ENCODE assay signal across 8 mouse cellular contexts in the genomic region with DNA sequence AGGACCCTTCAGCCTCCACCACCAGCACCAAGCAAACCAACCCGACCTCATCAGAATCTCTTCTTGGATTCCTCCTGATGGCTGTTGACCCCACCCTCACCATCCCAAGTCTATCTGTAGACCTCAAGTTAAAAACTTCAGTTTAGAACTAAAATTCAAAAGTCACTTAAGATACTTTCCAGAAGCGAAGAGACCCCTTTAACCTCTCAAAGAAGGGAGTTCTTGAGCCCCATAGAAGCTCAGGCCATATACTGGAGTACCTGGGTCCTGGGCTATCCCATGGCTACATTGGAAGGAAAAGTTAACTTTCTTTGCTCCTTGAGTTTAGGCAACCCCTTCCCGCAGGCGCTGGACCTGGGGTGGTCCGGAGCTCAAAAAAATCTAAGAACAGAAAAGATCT. TPM values are rescaled to one million over a fixed set of nuclear protein-coding genes. Genes with fewer than 3 reads are reported as not detected.
A peak's percentile ranks its signal among the peaks of the same experiment; 100 is the strongest.
DNase-seq lines count a peak whose midpoint lies in the region; ATAC-seq and TF ChIP-seq lines count a peak whose summit lies in the region.

No protein-coding gene starts in this region.

- no peak overlapping the region for H3ac ChIP-seq in C2C12 (ENCODE audit: control insufficient read depth, insufficient read length, low read depth)

- H3K9ac ChIP-seq in heart, embryonic 12.5 days = peak overlapping the region; percentile 81
- peak overlapping the region; percentile 84 for H3K9ac ChIP-seq in forebrain, embryonic 14.5 days (ENCODE audit: low read length)
- H3K9ac ChIP-seq in liver, embryonic 14.5 days (replicated peaks) = no peak overlapping the region

- H3K79me3 ChIP-seq in C2C12 (ENCODE audit: low read depth) = no peaks in the 10 kb centered on the region

- H3K4me3 ChIP-seq in heart, embryonic 12.5 days = peak overlapping the region; percentile 75
- H3K4me3 ChIP-seq in C2C12 (ENCODE audit: insufficient read depth, poor library complexity, severe bottlenecking) = peak overlapping the region; percentile 36
- H3K4me3 ChIP-seq in forebrain, embryonic 14.5 days (ENCODE audit: low read depth, low read length) = peak overlapping the region; percentile 72
- H3K4me3 ChIP-seq in liver, embryonic 14.5 days (ENCODE audit: insufficient read depth in 1 of 2, low read depth in 2 of 2, low read length in 2 of 2) = no peak overlapping the region; a peak in 1 of 4 replicates

- no peaks in the 10 kb centered on the region for H3K36me3 ChIP-seq in heart, embryonic 12.5 days
- no peaks in the 10 kb centered on the region for H3K36me3 ChIP-seq in C2C12 (ENCODE audit: control insufficient read depth, insufficient read depth)
- H3K36me3 ChIP-seq in forebrain, embryonic 14.5 days (ENCODE audit: control insufficient read depth, insufficient read depth, low read length) = no peaks in the 10 kb centered on the region
- no peaks in the 10 kb centered on the region for H3K36me3 ChIP-seq in liver, embryonic 14.5 days (replicated peaks; ENCODE audit: control insufficient read depth, insufficient read depth, low read depth)

- DNase-seq in heart, postnatal 4 days = no peak
- DNase-seq in forebrain, embryonic 14.5 days (ENCODE audit: low spot score) = no peak
- DNase-seq in liver, embryonic 14.5 days (ENCODE audit: low read depth in 3 of 3, low spot score in 3 of 3) = no peak
- DNase-seq in cerebellum, postnatal 25 days = no peak
- DNase-seq in adipocyte (ENCODE audit: low spot score) = no peak
- DNase-seq in spleen, adult 18-20 months = no peak

- H3K9me3 ChIP-seq in heart, embryonic 12.5 days (replicated peaks) = peaks cover 6% of the 10 kb centered on the region
- no peaks in the 10 kb centered on the region for H3K9me3 ChIP-seq in forebrain, embryonic 14.5 days (replicated peaks; ENCODE audit: control insufficient read depth, low read length)
- H3K9me3 ChIP-seq in liver, embryonic 14.5 days (ENCODE audit: control insufficient read depth, low read length) = peaks cover 2% of the 10 kb centered on the region; the same call in 1 of the 2 replicates

- H3K27ac ChIP-seq in heart, embryonic 12.5 days (ENCODE audit: poor library complexity, severe bottlenecking) = no peak overlapping the region
- no peak overlapping the region for H3K27ac ChIP-seq in forebrain, embryonic 14.5 days (ENCODE audit: low read depth, low read length)
- no peak overlapping the region for H3K27ac ChIP-seq in liver, embryonic 14.5 days

- no peaks in the 10 kb centered on the region for H3K79me2 ChIP-seq in C2C12 (ENCODE audit: control insufficient read depth, insufficient read depth)

- TF ChIP-seq EP300 in liver, embryonic 14.5 days (IDR thresholded peaks at IDR 0.05; ENCODE audit: low read depth) = no peak

- peaks cover 17% of the 10 kb centered on the region for H3K4me1 ChIP-seq in heart, embryonic 12.5 days (replicated peaks)
- H3K4me1 ChIP-seq in forebrain, embryonic 14.5 days (ENCODE audit: control insufficient read depth, insufficient read depth, low read length) = peaks cover 5% of the 10 kb centered on the region; the same call in 1 of the 2 replicates
- H3K4me1 ChIP-seq in liver, embryonic 14.5 days (replicated peaks; ENCODE audit: control insufficient read depth in 2 of 2, insufficient read depth in 2 of 2, low read length in 1 of 2) = 0 out of 4 replicates have a peak, but pooled peaks cover 0 to 2% of the 10 kb centered on the region in 2 experiments

- H3K27me3 ChIP-seq in heart, embryonic 12.5 days (replicated peaks) = no peaks in the 10 kb centered on the region
- H3K27me3 ChIP-seq in C2C12 (ENCODE audit: control insufficient read depth, insufficient read depth, insufficient read length) = no peaks in the 10 kb centered on the region
- no peaks in the 10 kb centered on the region for H3K27me3 ChIP-seq in forebrain, embryonic 14.5 days (replicated peaks; ENCODE audit: control insufficient read depth, insufficient read depth, low read length)
- H3K27me3 ChIP-seq in liver, embryonic 14.5 days (ENCODE audit: control insufficient read depth, insufficient read depth, low read length) = peaks cover 46% of the 10 kb centered on the region

- TF ChIP-seq CTCF in C2C12 (IDR thresholded peaks at IDR 0.05; ENCODE audit: control insufficient read depth, insufficient read depth, insufficient read length) = no peak
- no peak for TF ChIP-seq CTCF in liver, embryonic 14.5 days (IDR thresholded peaks at IDR 0.05; ENCODE audit: low read depth)

- no peak for ATAC-seq in heart, embryonic 12.5 days (ENCODE audit: insufficient number of reproducible peaks, low FRiP score)
- ATAC-seq in forebrain, embryonic 14.5 days = peak; percentile 3
- ATAC-seq in liver, embryonic 14.5 days (ENCODE audit: insufficient read depth) = no peak

- H3K4me2 ChIP-seq in heart, embryonic 12.5 days = peak overlapping the region; percentile 98
- peak overlapping the region; percentile 83 for H3K4me2 ChIP-seq in forebrain, embryonic 14.5 days (ENCODE audit: low read length)
- peak overlapping the region; percentile 66; the same call in 1 of the 2 replicates for H3K4me2 ChIP-seq in liver, embryonic 14.5 days (ENCODE audit: low read depth)

- WGBS in heart, embryonic 12.5 days = 4% methylated on average over 5 of the region's 5 CpGs
- WGBS in forebrain, embryonic 14.5 days = 17% methylated on average over 5 of the region's 5 CpGs
- WGBS in liver, embryonic 14.5 days (ENCODE audit: insufficient replicate concordance) = 6% methylated on average over 5 of the region's 5 CpGs

TF ChIP-seq in C2C12, 6 proteins besides CTCF, POLR2A, EP300 and RAD21:
- TF ChIP-seq FOSL1 (IDR thresholded peaks at IDR 0.05; ENCODE audit: insufficient read depth, low read length, poor library complexity, severe bottlenecking) (no peak), MAX (IDR thresholded peaks at IDR 0.05) (no peak), CEBPB (IDR thresholded peaks at IDR 0.05; ENCODE audit: low read depth) (no peak), MYOD1 (IDR thresholded peaks at IDR 0.05; ENCODE audit: control insufficient read depth, insufficient read length, low read depth) (no peak), MYOG (IDR thresholded peaks at IDR 0.05; ENCODE audit: control insufficient read depth, extremely low read depth, insufficient read length) (no peak), USF1 (IDR thresholded peaks at IDR 0.05; ENCODE audit: low read depth) (no peak)

RNA-seq across cellular contexts. Expression of gene Kcnmb4, which starts 1.1 kb away (rescaled TPM):
- polyA plus RNA-seq in heart, embryonic 12.5 days (2016; fragmentation: Nextera tagmentation; extraction: Ambion mirVana) = 6.3 and 7.5 TPM in 2 replicates
- total RNA-seq in heart, postnatal 4 days (2021) = 1 to 10 TPM; 2.6 to 2.9 TPM
- 14.1 TPM for polyA plus RNA-seq in C2C12 (2012; fragmentation: generic; extraction: Trizol)
- polyA plus RNA-seq in forebrain, embryonic 14.5 days (2014; fragmentation: Nextera tagmentation; extraction: Ambion mirVana) = 17.5 and 18.0 TPM in 2 replicates
- polyA plus RNA-seq in liver, embryonic 14.5 days (2012; rRNA removed) = 0.22 and 0.37 TPM in 2 replicates
- 0.14 TPM in 1 of 2 replicates, not detected in the other for polyA plus RNA-seq in liver, embryonic 14.5 days (2014; fragmentation: Nextera tagmentation; extraction: Ambion mirVana)

Comparison
In these comparisons a context has a peak if more than half of its experiments do, and no peak if none do; other contexts are left out.
1. H3K4me3 ChIP-seq: peak in heart, embryonic 12.5 days (single experiment), C2C12 (single experiment) and forebrain, embryonic 14.5 days (single experiment); none in liver, embryonic 14.5 days (0 of 2).
2. Peak in every context shown above with its lines, with median percentiles within 50 percentile points of each other: H3K4me2 ChIP-seq.